Comparison of ENCODE assay signal across 27 mouse cellular contexts in genomic region chr13:44688140-44688539, GRCm38 (mm10).
"Had no signal": no experiment of that assay in that cellular context is flagged by ENCODE, and none has a peak within 500 bp of the region (broad histone marks: within the 10 kb centered on the region; RNA-seq: fewer than 3 reads in every experiment).

No protein-coding gene starts in this region.

- H3K27ac ChIP-seq: gastrocnemius, adult 2 months; heart, embryonic 10.5 days; hindbrain, embryonic 10.5 days; hindbrain, embryonic 12.5 days; hindbrain, embryonic 14.5 days; intestine, embryonic 15.5 days; kidney, embryonic 15.5 days; kidney, postnatal 0 days; left cerebral cortex, adult 2 months; limb, embryonic 10.5 days; limb, embryonic 12.5 days; liver, embryonic 14.5 days had no signal

- H3K4me3 ChIP-seq: gastrocnemius, adult 2 months; heart, embryonic 10.5 days; heart, embryonic 12.5 days; hindbrain, embryonic 10.5 days; hindbrain, embryonic 12.5 days; intestine, embryonic 15.5 days; kidney, embryonic 15.5 days; left cerebral cortex, adult 2 months; limb, embryonic 10.5 days; limb, embryonic 12.5 days had no signal

- ATAC-seq: hindbrain, embryonic 16.5 days; inflammation-experienced regulatory T-cells, adult 6 months; intestine, embryonic 15.5 days; intestine, postnatal 0 days; liver, postnatal 0 days had no signal

- H3K9me3 ChIP-seq: heart, embryonic 10.5 days; heart, embryonic 12.5 days; hindbrain, embryonic 10.5 days; hindbrain, embryonic 12.5 days; intestine, embryonic 15.5 days; kidney, embryonic 15.5 days; limb, embryonic 10.5 days; limb, embryonic 12.5 days had no signal

- H3K27me3 ChIP-seq: heart, embryonic 12.5 days; hindbrain, embryonic 12.5 days; intestine, embryonic 15.5 days; kidney, embryonic 15.5 days; limb, embryonic 12.5 days had no signal

- H3K4me1 ChIP-seq: heart, embryonic 10.5 days; heart, embryonic 12.5 days; hindbrain, embryonic 12.5 days; intestine, embryonic 15.5 days; kidney, embryonic 15.5 days; limb, embryonic 12.5 days had no signal

- H3K9ac ChIP-seq: heart, embryonic 12.5 days; hindbrain, embryonic 12.5 days; hindbrain, embryonic 14.5 days; intestine, embryonic 15.5 days; kidney, embryonic 15.5 days; limb, embryonic 12.5 days; liver, embryonic 14.5 days; liver, postnatal 0 days had no signal

- H3K36me3 ChIP-seq: heart, embryonic 10.5 days; heart, embryonic 12.5 days; hindbrain, embryonic 10.5 days; hindbrain, embryonic 12.5 days; intestine, embryonic 15.5 days; kidney, embryonic 15.5 days; limb, embryonic 10.5 days; limb, embryonic 12.5 days had no signal

- H3K4me2 ChIP-seq: heart, embryonic 12.5 days; hindbrain, embryonic 12.5 days; hindbrain, embryonic 14.5 days; intestine, embryonic 15.5 days; kidney, embryonic 15.5 days; limb, embryonic 12.5 days had no signal

- DNase-seq: gastrocnemius, adult 2 months; gastrocnemius, postnatal 10 days; gastrocnemius, postnatal 25 days; heart, adult 18-20 months; heart, postnatal 10 days; heart, postnatal 4 days; kidney, adult 2 months; kidney, adult 9 months; kidney, postnatal 14 days; kidney, postnatal 36 days; layer of hippocampus, adult 9-11 months; liver, postnatal 0 days had no signal
